Mouse (Mus musculus) erythroid progenitor cell, adult 5-6 weeks (primary cell): ENCODE measurements around the gene Lonp2. TPM values are rescaled to one million over a fixed set of nuclear protein-coding genes. Genes with fewer than 3 reads are reported as not detected.

Experiments
- ATAC-seq: replicated peaks from 2 replicates; pipeline ENCODE4 v1.8.0; 2016; ENCODE audit warnings: moderate number of reproducible peaks, mild to moderate bottlenecking, moderate TSS enrichment, inconsistent platforms; ENCODE audit not compliant: poor library complexity, low FRiP score, severe bottlenecking
- total RNA-seq, 2 experiments: library from RNA; stranded (forward) in 1 of 2; stranded (reverse) in 1 of 2; fragments of 150-400 nt in 1 of 2; fragments of 186-747, 209-891 nt in 1 of 2; gene quantifications; 2 replicates each; pipeline versions ENCODE4 v1.2.3 to v1.2.4; 2015 to 2017; ENCODE audit warnings: low replicate concordance in 2 of 2

Gene Lonp2
- total RNA-seq, 2 experiments from 2014 or later, result 13.4 to 31.9 TPM

DNA sequence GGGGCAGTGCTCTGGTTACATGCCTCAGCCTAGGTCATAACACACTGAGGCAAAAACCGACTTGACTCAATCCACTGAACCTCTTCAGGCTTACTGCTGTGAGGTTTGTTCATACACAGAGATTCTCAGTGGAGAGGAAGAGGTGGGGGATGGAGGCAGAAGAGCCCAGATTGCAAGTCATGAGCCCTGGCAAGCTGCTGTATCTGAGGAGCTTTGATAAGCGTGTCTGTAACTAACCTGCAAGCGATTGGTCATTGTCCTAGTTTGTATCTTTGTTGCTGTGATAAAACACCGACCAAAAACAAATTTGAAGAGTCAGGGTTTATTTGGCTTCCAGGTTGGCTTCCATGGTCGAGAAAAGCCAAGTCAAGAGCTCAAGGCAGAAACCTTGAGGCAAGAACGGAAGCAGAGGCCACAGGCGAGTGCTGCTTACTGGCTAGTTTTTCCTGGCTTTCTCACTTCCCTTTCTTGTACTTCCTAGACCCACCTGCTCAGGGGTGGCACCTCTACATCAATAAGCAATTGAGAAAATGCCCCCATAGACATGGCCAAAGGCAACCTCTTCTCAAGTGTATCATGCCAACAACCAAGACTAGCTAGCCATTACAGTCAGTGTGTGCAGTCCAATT is 6.0 kb upstream of the Lonp2 start:
- no peak; the same call in 1 of the 2 replicates for ATAC-seq

DNA sequence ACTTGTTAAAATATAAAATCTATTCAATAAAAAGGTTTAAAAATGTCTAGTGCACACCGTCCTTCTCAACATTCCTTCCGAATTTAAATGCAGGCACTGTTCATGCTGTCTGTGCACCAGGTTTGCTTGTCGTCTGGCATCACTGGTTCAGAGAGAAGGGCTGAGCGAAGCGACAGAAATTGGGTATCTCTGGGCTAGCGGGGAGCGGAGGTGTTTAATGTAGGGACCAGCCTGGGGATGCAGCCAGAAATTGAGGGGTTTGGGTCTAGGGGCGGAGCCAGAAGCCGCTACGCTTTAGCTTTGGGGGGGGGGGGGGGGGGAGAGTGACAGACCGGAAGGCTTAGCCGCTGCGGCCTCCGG is 312 bp upstream of the Lonp2 start:
- ATAC-seq, result no peak

GRCm38 (mm10) chr8:86624915-86625314 is 1.1 kb downstream of the Lonp2 start:
- no peak for ATAC-seq

- no peak for ATAC-seq
Observed at GRCm38 (mm10) chr8:86630212-86630611, 6.4 kb downstream of the Lonp2 start.

DNA sequence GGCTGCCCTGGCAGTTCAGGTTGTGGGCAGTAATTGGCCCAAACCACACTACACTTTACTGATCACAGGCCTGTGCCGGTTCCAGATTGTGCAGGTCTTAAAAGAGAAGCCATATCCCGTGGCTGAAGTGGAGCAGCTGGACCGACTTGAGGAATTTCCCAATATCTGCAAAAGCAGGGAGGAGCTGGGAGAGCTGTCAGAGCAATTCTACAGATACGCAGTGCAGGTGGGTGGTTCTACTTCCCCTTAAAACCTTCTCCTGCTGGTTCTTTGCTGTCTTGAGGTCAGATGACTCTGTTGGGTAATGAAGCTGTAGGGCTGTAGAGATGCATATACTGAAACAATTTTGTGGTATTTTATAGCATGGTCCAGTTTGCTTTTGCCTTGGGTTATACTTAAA is 7.6 kb downstream of the Lonp2 start:
- ATAC-seq, result no peak

GRCm38 (mm10) chr8:86637826-86638225 is 14.0 kb downstream of the Lonp2 start:
- ATAC-seq, result no peak

GRCm38 (mm10) chr8:86638981-86639380 is 15.1 kb downstream of the Lonp2 start:
- ATAC-seq, result no peak

DNA sequence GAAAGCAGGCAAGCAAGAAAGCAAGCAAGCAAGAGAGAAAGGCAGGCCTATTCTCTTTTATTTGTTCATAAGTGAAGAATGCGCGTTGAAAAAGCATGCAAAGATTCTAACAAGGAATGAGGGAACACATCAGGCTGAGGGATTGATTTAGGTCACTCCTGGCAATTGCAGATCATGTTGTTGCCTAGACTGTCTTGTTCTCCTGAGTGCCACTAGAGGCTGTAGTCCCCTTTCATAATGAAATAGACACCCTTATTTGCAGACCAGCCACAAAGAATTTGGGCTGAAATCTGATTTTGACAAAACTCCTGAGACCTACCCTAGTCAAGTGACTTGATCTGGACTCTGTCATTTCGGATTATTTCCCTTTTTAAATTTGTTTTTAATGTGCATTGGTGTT is 18.8 kb downstream of the Lonp2 start:
- ATAC-seq, result no peak

DNA sequence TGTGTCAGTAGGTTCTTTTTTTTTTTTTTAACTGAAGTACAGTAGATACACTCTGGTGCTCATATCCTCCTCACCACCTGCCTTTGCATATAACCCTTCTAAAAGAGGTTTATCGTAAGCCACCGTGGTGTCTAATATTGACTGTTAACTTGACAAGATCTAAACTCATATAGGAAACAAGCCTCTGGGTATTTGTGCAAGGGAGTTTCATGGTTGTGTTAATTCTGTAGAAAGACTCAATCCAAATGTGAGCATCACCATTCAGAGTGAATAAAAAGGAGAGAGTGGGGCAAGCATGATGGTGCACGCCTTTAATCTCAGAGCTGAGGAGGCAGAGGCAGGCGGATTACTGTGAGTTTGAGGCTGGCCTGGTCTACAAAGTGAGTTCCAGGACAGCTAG is 20.8 kb downstream of the Lonp2 start:
- ATAC-seq, result no peak

DNA sequence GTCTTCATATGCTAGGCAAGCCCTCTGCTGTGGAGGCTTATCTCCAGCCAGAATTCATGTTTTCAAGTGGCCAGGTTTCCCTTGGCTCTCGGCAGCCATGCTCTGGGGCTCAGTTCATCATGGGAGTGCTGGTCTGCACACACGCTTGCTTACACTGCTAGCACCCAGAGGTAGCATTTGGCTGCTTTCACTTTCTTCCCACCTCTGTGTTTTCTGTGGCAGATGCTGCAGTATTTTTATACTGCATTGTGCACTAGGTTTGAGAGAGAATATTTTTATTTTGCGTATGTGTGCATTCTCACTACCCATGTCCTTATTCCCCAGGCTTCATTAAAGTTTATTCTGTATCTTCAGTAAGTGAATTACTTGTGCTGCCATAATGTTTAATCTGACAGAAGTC is 23.9 kb downstream of the Lonp2 start:
- no peak for ATAC-seq

DNA sequence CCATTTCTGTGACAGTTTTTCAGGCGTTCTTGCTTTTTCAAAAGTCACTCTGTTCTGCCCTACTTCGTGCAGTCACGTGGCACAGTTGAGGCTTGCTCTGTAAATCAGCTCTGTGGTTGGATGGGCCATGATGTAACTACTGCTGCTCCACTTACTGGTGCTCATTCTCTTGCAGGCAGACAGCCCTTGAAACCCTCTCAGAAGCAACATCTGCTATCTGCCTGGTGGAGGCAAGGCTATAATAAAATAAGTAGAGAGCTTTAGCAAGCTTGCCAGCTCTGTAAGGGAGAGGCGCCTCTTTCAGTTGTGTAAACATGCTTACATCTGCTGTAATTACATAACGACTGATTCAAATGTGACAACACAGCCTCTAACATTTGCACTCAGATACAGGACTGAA is 27.6 kb downstream of the Lonp2 start:
- ATAC-seq, result no peak

GRCm38 (mm10) chr8:86652546-86652945 is 28.7 kb downstream of the Lonp2 start:
- no peak for ATAC-seq

- no peak for ATAC-seq
Observed at GRCm38 (mm10) chr8:86654578-86654977, 30.7 kb downstream of the Lonp2 start.

- no peak for ATAC-seq
Observed at GRCm38 (mm10) chr8:86668750-86669149, 44.9 kb downstream of the Lonp2 start.

- no peak for ATAC-seq
Observed at GRCm38 (mm10) chr8:86669259-86669658, 45.4 kb downstream of the Lonp2 start.

DNA sequence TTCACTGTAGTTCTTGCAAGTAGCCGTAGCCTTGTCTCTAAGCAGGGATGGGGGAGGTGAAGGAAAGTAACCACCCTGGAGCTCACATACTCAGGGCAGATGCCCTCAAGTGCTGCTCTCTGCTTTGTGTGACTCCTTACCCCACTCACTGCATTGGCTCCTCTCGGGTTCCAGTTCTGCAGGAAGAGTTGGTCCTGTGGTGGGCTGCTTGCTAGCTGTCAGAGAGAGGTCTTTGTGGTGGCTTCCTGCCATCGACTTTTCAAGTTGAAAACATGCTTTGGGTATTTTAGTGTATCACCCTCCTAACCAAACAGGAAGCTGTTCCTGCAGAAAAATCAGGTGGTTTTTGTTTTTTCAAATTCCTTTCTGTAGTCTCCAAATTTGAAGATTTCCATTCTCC is 62.8 kb downstream of the Lonp2 start:
- ATAC-seq, result no peak

GRCm38 (mm10) chr8:86692107-86692506 is 68.3 kb downstream of the Lonp2 start:
- no peak for ATAC-seq

DNA sequence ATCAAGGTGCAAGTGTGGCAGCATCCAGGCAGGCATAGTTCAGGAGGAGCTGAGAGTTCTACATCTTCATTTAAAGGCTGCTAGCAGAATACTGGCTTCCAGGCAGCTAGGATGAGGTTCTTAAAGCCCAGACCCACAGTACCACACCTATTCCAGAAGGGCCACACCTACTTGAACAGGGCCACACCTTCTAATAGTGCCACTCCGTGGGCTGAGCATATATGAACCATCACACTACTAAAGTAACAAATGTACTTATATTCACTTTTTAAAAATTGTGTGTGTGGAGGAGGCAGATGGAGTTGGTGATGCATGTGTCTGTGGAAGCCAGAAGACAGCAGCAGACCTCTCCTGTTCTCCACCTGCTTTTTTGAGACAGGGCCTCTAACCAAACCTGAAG is 70.2 kb downstream of the Lonp2 start:
- 0 out of 2 replicates have a peak, but pooled peaks have one; percentile 50 for ATAC-seq

- no peak for ATAC-seq
Observed at GRCm38 (mm10) chr8:86695703-86696102, 71.9 kb downstream of the Lonp2 start.

DNA sequence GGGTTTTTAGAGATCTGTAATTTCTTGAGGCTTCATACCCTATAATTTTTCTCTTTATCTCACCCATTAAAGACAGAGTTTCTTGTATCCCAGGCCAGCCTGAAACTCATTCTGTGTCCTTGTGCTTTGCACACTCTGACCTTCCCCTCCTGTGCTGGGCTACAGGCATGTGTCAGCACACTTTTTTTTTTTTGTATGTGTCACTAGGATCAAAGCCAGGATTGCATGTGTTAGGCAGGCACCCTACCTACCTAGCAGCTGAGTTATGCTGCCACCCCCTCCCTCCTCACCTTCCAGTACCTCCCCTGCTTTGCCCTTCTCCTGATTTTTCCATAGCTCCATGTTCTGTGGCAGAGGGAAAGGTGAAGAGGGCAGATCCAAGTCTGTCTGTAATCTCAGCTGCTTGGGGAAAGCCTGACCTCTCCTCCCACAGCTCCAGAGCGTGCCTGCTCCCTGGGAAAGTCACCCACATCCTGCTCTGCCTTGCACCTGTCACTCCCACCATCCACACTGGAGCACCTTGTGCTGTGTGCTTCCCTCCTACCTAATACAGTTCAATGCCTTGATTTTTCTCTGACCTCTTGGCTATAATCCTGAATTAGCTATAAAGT is 75.1 kb downstream of the Lonp2 start:
- no peak for ATAC-seq

DNA sequence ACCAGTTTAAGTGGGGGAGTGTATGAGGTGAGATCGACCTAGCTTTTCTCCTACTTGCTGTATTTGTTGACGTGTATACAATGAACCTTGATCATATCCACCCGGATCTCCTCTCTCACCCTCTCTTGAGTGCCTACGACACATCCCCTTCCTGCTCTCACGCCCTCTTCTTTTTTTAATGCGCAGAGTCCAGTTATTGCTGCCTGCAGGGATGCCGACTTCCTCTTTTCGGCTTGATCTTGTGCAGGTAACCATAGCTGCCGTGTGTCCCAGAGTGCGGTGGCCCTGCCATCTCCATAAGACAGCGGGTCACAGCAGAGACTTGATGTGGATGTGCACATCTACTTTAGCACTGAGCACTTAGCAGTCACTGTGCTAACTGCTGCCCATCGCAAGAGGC is 75.6 kb downstream of the Lonp2 start:
- ATAC-seq, result no peak

- no peak for ATAC-seq
Observed at GRCm38 (mm10) chr8:86702453-86702852, 78.6 kb downstream of the Lonp2 start.
